Comparison of ENCODE assay signal across 20 mouse cellular contexts in genomic region chr1:92030541-92030940, GRCm38 (mm10).
A peak's percentile ranks its signal among the peaks of the same experiment; 100 is the strongest.
DNase-seq lines count a peak whose midpoint lies in the region; ATAC-seq lines count a peak whose summit lies in the region.
"Had no signal": no experiment of that assay in that cellular context is flagged by ENCODE, and none has a peak within 500 bp of the region (broad histone marks: within the 10 kb centered on the region; RNA-seq: fewer than 3 reads in every experiment).

No protein-coding gene starts in this region.

- no peak overlapping the region for H3K4me3 ChIP-seq in hindbrain, embryonic 16.5 days (ENCODE audit: low read length)
- H3K4me3 ChIP-seq in hindbrain, embryonic 11.5 days (ENCODE audit: low read depth, low read length) = no peak overlapping the region
- H3K4me3 ChIP-seq in neural tube, embryonic 14.5 days (ENCODE audit: low read depth, low read length) = no peak overlapping the region
- no peak overlapping the region for H3K4me3 ChIP-seq in neural tube, embryonic 15.5 days (replicated peaks)
- H3K4me3 ChIP-seq: embryonic facial prominence, embryonic 12.5 days; heart, embryonic 10.5 days; limb, embryonic 12.5 days; liver, embryonic 13.5 days; neural tube, embryonic 12.5 days had no signal

- peak; percentile 39; the same call in 1 of the 2 replicates for ATAC-seq in frontal cortex, adult (ENCODE audit: low TSS enrichment)
- ATAC-seq in hindbrain, embryonic 16.5 days = peak; percentile 71
- no peak for ATAC-seq in hindbrain, embryonic 11.5 days (ENCODE audit: low FRiP score)
- peak; percentile 34; the same call in 1 of the 2 replicates for ATAC-seq in neural tube, embryonic 14.5 days (ENCODE audit: low read depth)
- ATAC-seq in neural tube, embryonic 15.5 days (ENCODE audit: low FRiP score) = no peak
- ATAC-seq: intestine, embryonic 16.5 days had no signal

- H3K36me3 ChIP-seq in hindbrain, embryonic 16.5 days (ENCODE audit: control insufficient read depth, insufficient read depth, low read length) = no peaks in the 10 kb centered on the region
- H3K36me3 ChIP-seq in hindbrain, embryonic 11.5 days (ENCODE audit: control insufficient read depth, insufficient read depth, low read length) = no peaks in the 10 kb centered on the region
- H3K36me3 ChIP-seq in neural tube, embryonic 14.5 days (ENCODE audit: control insufficient read depth, insufficient read depth, low read length) = no peaks in the 10 kb centered on the region
- H3K36me3 ChIP-seq in neural tube, embryonic 15.5 days = peaks cover 16% of the 10 kb centered on the region

- H3K27me3 ChIP-seq in hindbrain, embryonic 16.5 days (replicated peaks; ENCODE audit: control insufficient read depth, insufficient read depth, low read length) = no peaks in the 10 kb centered on the region
- H3K27me3 ChIP-seq in hindbrain, embryonic 11.5 days (ENCODE audit: control insufficient read depth, insufficient read depth, low read length) = no peaks in the 10 kb centered on the region
- no peaks in the 10 kb centered on the region for H3K27me3 ChIP-seq in neural tube, embryonic 14.5 days (ENCODE audit: control insufficient read depth, insufficient read depth, low read length)
- no peaks in the 10 kb centered on the region for H3K27me3 ChIP-seq in neural tube, embryonic 15.5 days (replicated peaks)
- H3K27me3 ChIP-seq: embryonic facial prominence, embryonic 12.5 days; limb, embryonic 12.5 days; liver, embryonic 13.5 days; neural tube, embryonic 12.5 days had no signal

- H3K4me1 ChIP-seq in hindbrain, embryonic 16.5 days (ENCODE audit: control insufficient read depth, insufficient read depth, low read depth, low read length) = no peaks in the 10 kb centered on the region; the same call in 1 of the 2 replicates
- no peaks in the 10 kb centered on the region for H3K4me1 ChIP-seq in hindbrain, embryonic 11.5 days (replicated peaks; ENCODE audit: control insufficient read depth, insufficient read depth, low read length)
- H3K4me1 ChIP-seq in neural tube, embryonic 14.5 days (ENCODE audit: control insufficient read depth, insufficient read depth, low read length) = no peaks in the 10 kb centered on the region
- peaks cover 26% of the 10 kb centered on the region for H3K4me1 ChIP-seq in neural tube, embryonic 15.5 days
- H3K4me1 ChIP-seq: limb, embryonic 12.5 days; liver, embryonic 13.5 days; neural tube, embryonic 12.5 days had no signal

- no peak overlapping the region for H3K27ac ChIP-seq in hindbrain, embryonic 16.5 days (ENCODE audit: low read depth, low read length)
- H3K27ac ChIP-seq in hindbrain, embryonic 11.5 days (ENCODE audit: low read depth, low read length) = no peak overlapping the region
- no peak overlapping the region for H3K27ac ChIP-seq in neural tube, embryonic 14.5 days (ENCODE audit: low read depth, low read length)
- H3K27ac ChIP-seq in neural tube, embryonic 15.5 days (replicated peaks) = no peak overlapping the region; the same call in 1 of the 2 replicates
- H3K27ac ChIP-seq: embryonic facial prominence, embryonic 12.5 days; heart, embryonic 10.5 days; kidney, postnatal 0 days; limb, embryonic 12.5 days; liver, embryonic 13.5 days; neural tube, embryonic 12.5 days had no signal

- no peak overlapping the region for H3K9ac ChIP-seq in hindbrain, embryonic 16.5 days (ENCODE audit: low read depth, low read length)
- no peak overlapping the region for H3K9ac ChIP-seq in hindbrain, embryonic 11.5 days (ENCODE audit: low read depth, low read length)
- H3K9ac ChIP-seq in neural tube, embryonic 14.5 days (replicated peaks; ENCODE audit: low read depth, low read length) = no peak overlapping the region
- H3K9ac ChIP-seq in neural tube, embryonic 15.5 days (replicated peaks) = no peak overlapping the region
- H3K9ac ChIP-seq: embryonic facial prominence, embryonic 12.5 days; limb, embryonic 12.5 days; liver, embryonic 13.5 days; neural tube, embryonic 12.5 days had no signal

- no peak for DNase-seq in frontal cortex, postnatal 14 days (ENCODE audit: low spot score in 2 of 2)
- no peak for DNase-seq in hindbrain, embryonic 11.5 days (ENCODE audit: low spot score)
- DNase-seq in lung, postnatal 25 days (ENCODE audit: low spot score) = peak; percentile 73
- no peak for DNase-seq in spleen, adult 18-20 months
- DNase-seq: adrenal gland, postnatal 10 days; B cell, adult 2 months; cerebellum, adult 2 months; liver, embryonic 13.5 days; right cerebral cortex, postnatal 4 days; thymus, postnatal 25 days had no signal

- H3K4me2 ChIP-seq in hindbrain, embryonic 16.5 days (ENCODE audit: low read length) = no peak overlapping the region
- no peak overlapping the region for H3K4me2 ChIP-seq in hindbrain, embryonic 11.5 days (replicated peaks; ENCODE audit: low read depth, low read length)
- H3K4me2 ChIP-seq in neural tube, embryonic 14.5 days (ENCODE audit: low read depth, low read length) = no peak overlapping the region
- no peak overlapping the region for H3K4me2 ChIP-seq in neural tube, embryonic 15.5 days
- H3K4me2 ChIP-seq: embryonic facial prominence, embryonic 12.5 days; limb, embryonic 12.5 days; liver, embryonic 13.5 days; neural tube, embryonic 12.5 days had no signal

- no peaks in the 10 kb centered on the region for H3K9me3 ChIP-seq in hindbrain, embryonic 16.5 days (ENCODE audit: control insufficient read depth, low read length)
- no peaks in the 10 kb centered on the region for H3K9me3 ChIP-seq in hindbrain, embryonic 11.5 days (ENCODE audit: control insufficient read depth, low read length)
- H3K9me3 ChIP-seq in neural tube, embryonic 14.5 days (ENCODE audit: control insufficient read depth, low read length) = no peaks in the 10 kb centered on the region
- no peaks in the 10 kb centered on the region for H3K9me3 ChIP-seq in neural tube, embryonic 15.5 days (replicated peaks)
- H3K9me3 ChIP-seq: embryonic facial prominence, embryonic 12.5 days; heart, embryonic 10.5 days; liver, embryonic 13.5 days; neural tube, embryonic 12.5 days had no signal

- 64% methylated on average over 6 of the region's 6 CpGs for WGBS in hindbrain, embryonic 16.5 days
- WGBS in hindbrain, embryonic 11.5 days = 90% methylated on average over 6 of the region's 6 CpGs
- WGBS in neural tube, embryonic 14.5 days = 64% methylated on average over 6 of the region's 6 CpGs
- 68% methylated on average over 6 of the region's 6 CpGs for WGBS in neural tube, embryonic 15.5 days

Comparison
In these comparisons a context has a peak if more than half of its experiments do, and no peak if none do; other contexts are left out.
1. ATAC-seq: peak in frontal cortex, adult (single experiment), hindbrain, embryonic 16.5 days (single experiment) and neural tube, embryonic 14.5 days (single experiment); none in hindbrain, embryonic 11.5 days (single experiment) and neural tube, embryonic 15.5 days (single experiment).